ENCODE assay signal across 7 mouse cellular contexts in genomic region chr4:43630030-43630581, GRCm38 (mm10). TPM values are rescaled to one million over a fixed set of nuclear protein-coding genes. Genes with fewer than 3 reads are reported as not detected.
DNase-seq lines count a peak whose midpoint lies in the region; ATAC-seq lines count a peak whose summit lies in the region.

No protein-coding gene starts in this region.

- H3K4me3 ChIP-seq in intestine, embryonic 15.5 days (replicated peaks), result no peak overlapping the region
- peak overlapping the region; percentile 16; the same call in 1 of the 2 replicates for H3K4me3 ChIP-seq in midbrain, embryonic 10.5 days

- peak; percentile 58 for ATAC-seq in intestine, embryonic 15.5 days

- H3K4me1 ChIP-seq in intestine, embryonic 15.5 days (replicated peaks), result peaks cover 29% of the 10 kb centered on the region
- H3K4me1 ChIP-seq in midbrain, embryonic 10.5 days, result peaks cover 47% of the 10 kb centered on the region

- DNase-seq in adrenal gland, adult 2 months, result peak; percentile 84
- peak; percentile 73 for DNase-seq in embryo, embryonic 11.5 days (ENCODE audit: low read depth, low spot score)
- peak; percentile 45 to 73 for DNase-seq in gastrocnemius, postnatal 4 days (ENCODE audit: low spot score in 2 of 2)
- peak; percentile 91 to 94 for DNase-seq in left cerebral cortex, postnatal 14 days (ENCODE audit: low spot score in 2 of 2)
- peak; percentile 76 for DNase-seq in midbrain, embryonic 10.5 days (ENCODE audit: low spot score)
- DNase-seq in right cerebral cortex, postnatal 36 days (ENCODE audit: low spot score in 2 of 2), result peak; percentile 70 to 86

- no peak overlapping the region for H3K9ac ChIP-seq in intestine, embryonic 15.5 days

- no peak overlapping the region for H3K27ac ChIP-seq in intestine, embryonic 15.5 days
- peak overlapping the region; percentile 93 for H3K27ac ChIP-seq in midbrain, embryonic 10.5 days (replicated peaks)

- H3K4me2 ChIP-seq in intestine, embryonic 15.5 days (replicated peaks), result peak overlapping the region; percentile 95; the same call in 1 of the 2 replicates

- peaks cover 13% of the 10 kb centered on the region for H3K27me3 ChIP-seq in intestine, embryonic 15.5 days (replicated peaks)
- peaks cover 31% of the 10 kb centered on the region for H3K27me3 ChIP-seq in midbrain, embryonic 10.5 days (ENCODE audit: low read depth, poor library complexity, severe bottlenecking)

- peaks cover 5% of the 10 kb centered on the region; the same call in 1 of the 2 replicates for H3K9me3 ChIP-seq in intestine, embryonic 15.5 days
- H3K9me3 ChIP-seq in midbrain, embryonic 10.5 days (replicated peaks), result peaks cover 13% of the 10 kb centered on the region

- no peaks in the 10 kb centered on the region for H3K36me3 ChIP-seq in intestine, embryonic 15.5 days
- H3K36me3 ChIP-seq in midbrain, embryonic 10.5 days, result no peaks in the 10 kb centered on the region

- intact Hi-C loops in left cerebral cortex, postnatal 14 days (cut with DNase I), result loop anchor here (1.0 kb wide), 2 partner anchors 36 to 82 kb away; no protein-coding TSS in a partner anchor

- WGBS in intestine, embryonic 15.5 days, result 12% methylated on average over 5 of the region's 5 CpGs
- WGBS in midbrain, embryonic 10.5 days, result 8% methylated on average over 5 of the region's 5 CpGs

RNA-seq across cellular contexts. Expression of gene Npr2, which starts 1.6 kb away (rescaled TPM):
- total RNA-seq in adrenal gland, adult 2 months (2021), result 10 to 100 TPM; 23.3 to 36.1 TPM
- 34.1 and 38.0 TPM in 2 replicates for polyA plus RNA-seq in adrenal gland, adult 2 months (2012; rRNA removed)
- total RNA-seq in gastrocnemius, postnatal 4 days (2021), result 10 to 100 TPM; 42.9 to 49.7 TPM
- 6.9 and 8.0 TPM in 2 replicates for polyA plus RNA-seq in intestine, embryonic 15.5 days (2015; fragmentation: Nextera tagmentation; extraction: Ambion mirVana)
- 10 to 100 TPM; 38.5 to 43.3 TPM for total RNA-seq in left cerebral cortex, postnatal 14 days (2021)
- polyA plus RNA-seq in midbrain, embryonic 10.5 days (2016; fragmentation: Nextera tagmentation; extraction: Ambion mirVana), result 11.7 and 14.3 TPM in 2 replicates

RNA-seq across cellular contexts. Expression of gene Spag8, which starts 23.3 kb away (rescaled TPM):
- under 1 TPM; 0.26 to 0.45 TPM for total RNA-seq in adrenal gland, adult 2 months (2021)
- 1.2 and 2.2 TPM in 2 replicates for polyA plus RNA-seq in adrenal gland, adult 2 months (2012; rRNA removed)
- total RNA-seq in gastrocnemius, postnatal 4 days (2021), result under 1 TPM in 1 of 2 experiments, not detected in 1; 0.26 TPM
- polyA plus RNA-seq in intestine, embryonic 15.5 days (2015; fragmentation: Nextera tagmentation; extraction: Ambion mirVana), result 0.46 and 1.0 TPM in 2 replicates
- under 1 TPM; 0.68 to 0.75 TPM for total RNA-seq in left cerebral cortex, postnatal 14 days (2021)
- 3.0 and 4.3 TPM in 2 replicates for polyA plus RNA-seq in midbrain, embryonic 10.5 days (2016; fragmentation: Nextera tagmentation; extraction: Ambion mirVana)

RNA-seq across cellular contexts. Expression of gene Hint2, which starts 26.2 kb away (rescaled TPM):
- total RNA-seq in adrenal gland, adult 2 months (2021), result 10 to 100 TPM; 48.8 to 96.9 TPM
- 78.7 and 106 TPM in 2 replicates for polyA plus RNA-seq in adrenal gland, adult 2 months (2012; rRNA removed)
- 10 to 100 TPM; 57.6 to 66.5 TPM for total RNA-seq in gastrocnemius, postnatal 4 days (2021)
- 152 and 157 TPM in 2 replicates for polyA plus RNA-seq in intestine, embryonic 15.5 days (2015; fragmentation: Nextera tagmentation; extraction: Ambion mirVana)
- total RNA-seq in left cerebral cortex, postnatal 14 days (2021), result 10 to 100 TPM; 32.7 to 36.7 TPM
- 75.5 and 79.3 TPM in 2 replicates for polyA plus RNA-seq in midbrain, embryonic 10.5 days (2016; fragmentation: Nextera tagmentation; extraction: Ambion mirVana)

RNA-seq across cellular contexts. Expression of gene Tmem8b, which starts 38.7 kb away (rescaled TPM):
- total RNA-seq in adrenal gland, adult 2 months (2021), result 1 to 10 TPM; 4.6 to 5.0 TPM
- polyA plus RNA-seq in adrenal gland, adult 2 months (2012; rRNA removed), result 14.7 and 17.5 TPM in 2 replicates
- 10 to 100 TPM in 1 of 2 experiments, 1 to 10 TPM in 1; 9.4 to 12.0 TPM for total RNA-seq in gastrocnemius, postnatal 4 days (2021)
- 3.3 and 3.5 TPM in 2 replicates for polyA plus RNA-seq in intestine, embryonic 15.5 days (2015; fragmentation: Nextera tagmentation; extraction: Ambion mirVana)
- 10 to 100 TPM; 66.6 to 75.5 TPM for total RNA-seq in left cerebral cortex, postnatal 14 days (2021)
- 4.6 and 7.2 TPM in 2 replicates for polyA plus RNA-seq in midbrain, embryonic 10.5 days (2016; fragmentation: Nextera tagmentation; extraction: Ambion mirVana)

RNA-seq across cellular contexts. Expression of gene Fam221b, which starts 38.8 kb away (rescaled TPM):
- under 1 TPM; 0.23 to 0.24 TPM for total RNA-seq in adrenal gland, adult 2 months (2021)
- not detected in 2 replicates for polyA plus RNA-seq in adrenal gland, adult 2 months (2012; rRNA removed)
- total RNA-seq in gastrocnemius, postnatal 4 days (2021), result under 1 TPM; 0.13 to 0.44 TPM
- 2.9 and 3.6 TPM in 2 replicates for polyA plus RNA-seq in intestine, embryonic 15.5 days (2015; fragmentation: Nextera tagmentation; extraction: Ambion mirVana)
- total RNA-seq in left cerebral cortex, postnatal 14 days (2021), result 1 to 10 TPM; 1.3 to 1.8 TPM
- 1.6 and 2.1 TPM in 2 replicates for polyA plus RNA-seq in midbrain, embryonic 10.5 days (2016; fragmentation: Nextera tagmentation; extraction: Ambion mirVana)
